Mouse (Mus musculus) kidney, postnatal 4 days (tissue): ENCODE measurements around the gene Cald1.

Source experiments
- DNase-seq, 2 experiments: peaks; one replicate each; pipeline ENCODE4 v3.0.0; 2021; ENCODE audit warnings: mixed read lengths in 2 of 2

The Cald1 gene

DNA sequence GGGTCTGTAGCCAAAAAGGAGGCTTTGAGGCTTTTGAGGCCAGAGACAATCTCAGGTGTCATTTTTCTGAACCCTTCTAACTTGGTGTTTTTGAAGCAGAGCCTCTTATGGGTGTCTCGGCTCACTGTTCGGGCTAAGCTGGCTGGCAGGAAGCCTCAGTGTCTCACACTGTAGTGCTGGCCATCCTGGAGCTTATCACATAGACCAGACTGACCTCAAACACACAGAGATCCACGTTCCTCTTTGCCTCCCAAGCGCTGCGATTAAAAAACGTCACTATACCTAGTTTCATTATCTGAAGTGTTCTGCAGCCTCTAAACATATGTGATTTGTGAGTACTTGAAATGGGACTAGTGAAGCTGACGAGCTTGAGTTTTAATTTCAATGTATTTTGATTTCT is 76.1 kb downstream of the Cald1 start:
- DNase-seq, result no peak

DNA sequence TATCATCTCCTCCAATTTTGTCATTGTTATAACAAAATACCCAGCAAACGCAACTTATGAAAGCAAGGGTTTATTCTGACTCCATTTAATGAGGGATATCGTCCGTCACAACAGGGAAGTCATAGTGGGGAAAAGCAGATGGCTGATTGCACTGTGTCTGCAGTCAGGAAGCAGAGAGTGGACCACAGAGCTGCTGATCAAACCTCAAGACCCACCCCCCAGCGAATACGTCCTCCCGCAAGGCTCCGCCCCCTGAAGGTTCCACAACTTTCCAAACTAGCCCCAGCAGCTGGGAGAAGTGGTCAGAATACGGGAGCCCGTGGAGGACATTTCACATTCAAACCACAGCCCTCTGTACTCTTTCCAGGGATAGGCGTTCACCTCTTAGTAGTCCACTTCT is 76.6 kb downstream of the Cald1 start:
- peak in 1 of 2 experiments; percentile 20 for DNase-seq

DNA sequence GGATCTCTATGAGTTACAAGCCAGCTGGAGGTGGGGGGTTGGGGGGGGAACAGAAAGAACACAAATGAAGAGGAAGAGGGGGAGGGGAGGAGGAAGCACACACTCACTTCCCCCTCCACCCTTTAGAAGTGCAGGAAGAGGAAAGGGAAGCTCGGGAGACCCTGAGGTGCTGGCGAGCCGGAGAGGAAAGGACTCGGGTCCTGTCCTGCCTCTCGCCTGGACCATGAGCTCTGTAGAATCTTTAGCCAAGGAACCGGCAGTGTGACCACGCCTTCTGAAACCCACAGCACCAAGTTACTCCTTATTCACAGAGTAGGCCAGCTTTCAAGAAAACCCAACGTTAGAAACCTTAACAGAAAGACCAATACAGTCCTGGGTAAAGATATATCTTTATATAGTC is 83.8 kb downstream of the Cald1 start:
- no peak for DNase-seq

- peak; percentile 60 to 69 for DNase-seq
Measured at GRCm38 (mm10) chr6:34684886-34685285, 86.6 kb downstream of the Cald1 start.

DNA sequence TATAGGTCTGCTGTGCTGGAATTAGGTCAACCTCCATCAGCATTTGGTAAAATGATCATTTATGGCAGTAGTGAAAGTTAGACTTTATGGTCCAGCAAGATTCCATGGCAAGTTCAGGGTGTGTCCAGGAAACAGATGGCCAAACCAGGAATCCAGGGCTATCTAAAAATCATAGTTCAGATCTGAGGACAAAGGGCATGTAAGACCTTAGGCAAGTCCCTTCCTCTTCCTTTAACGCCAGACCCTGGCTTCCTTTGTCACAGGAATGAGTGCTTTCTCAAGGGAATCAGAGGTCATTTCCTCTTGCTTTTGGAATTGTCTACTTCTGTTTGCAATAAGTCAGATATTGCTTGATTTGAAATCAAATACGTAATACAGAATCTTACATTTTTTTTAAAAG is 90.7 kb downstream of the Cald1 start:
- no peak for DNase-seq

- DNase-seq, result peak; percentile 22 to 25
Measured at GRCm38 (mm10) chr6:34691416-34691815, 93.1 kb downstream of the Cald1 start.

- DNase-seq, result no peak
Measured at GRCm38 (mm10) chr6:34694096-34694495, 95.8 kb downstream of the Cald1 start.

- no peak for DNase-seq
Measured at GRCm38 (mm10) chr6:34703421-34704120, 105.3 kb downstream of the Cald1 start.

DNA sequence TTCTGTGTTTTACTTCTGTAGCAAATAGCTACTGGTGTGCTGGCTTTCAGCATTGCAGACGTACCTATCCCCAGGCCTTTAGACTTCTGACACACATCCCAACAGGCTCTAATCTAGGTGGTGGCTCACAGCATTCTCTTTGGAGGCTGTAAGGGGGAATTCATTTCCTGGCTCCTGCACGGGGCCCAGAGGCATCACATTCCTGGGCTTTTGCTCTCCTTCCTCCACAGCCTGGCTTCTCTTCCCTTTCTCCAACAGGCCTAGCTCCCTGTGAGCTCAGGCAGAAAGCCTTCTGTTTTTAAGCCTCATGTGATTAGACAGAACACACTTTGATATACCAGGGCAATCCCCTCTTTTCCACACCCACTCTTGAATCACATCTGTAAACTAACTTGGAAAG is 109.2 kb downstream of the Cald1 start:
- no peak for DNase-seq

DNA sequence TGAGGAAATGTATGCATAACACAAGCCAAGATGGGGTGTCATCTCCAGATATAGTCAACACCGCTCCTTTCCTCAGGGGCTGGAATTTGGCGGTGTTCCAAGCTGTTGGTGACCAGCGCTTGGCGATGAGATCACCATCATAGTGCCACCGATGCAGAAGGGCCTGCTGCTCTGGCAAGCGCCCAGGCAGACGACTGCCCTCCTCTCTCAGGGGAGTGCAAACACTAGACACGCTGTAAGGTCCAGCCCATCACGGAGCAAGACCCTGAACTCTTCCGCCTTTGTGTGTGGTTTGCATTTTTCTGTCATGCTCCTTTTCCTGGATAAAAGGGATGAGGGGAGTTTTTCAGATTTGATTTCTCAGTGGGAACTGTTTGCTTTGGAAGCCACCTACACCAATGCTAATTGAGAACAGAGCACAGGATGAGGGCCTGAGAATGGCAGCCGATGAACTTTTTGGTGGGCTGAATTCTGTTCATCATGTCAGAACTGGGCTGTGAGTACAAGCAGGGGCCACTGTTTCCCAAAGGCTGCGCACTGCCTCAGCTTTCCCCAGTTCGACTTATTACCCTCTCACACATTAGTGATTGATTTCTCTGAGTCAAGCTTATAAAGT is 110.5 kb downstream of the Cald1 start:
- peak; percentile 69 to 78 for DNase-seq

- DNase-seq, result peak; percentile 69 to 75
Measured at GRCm38 (mm10) chr6:34709289-34709688, 111.0 kb downstream of the Cald1 start.

DNA sequence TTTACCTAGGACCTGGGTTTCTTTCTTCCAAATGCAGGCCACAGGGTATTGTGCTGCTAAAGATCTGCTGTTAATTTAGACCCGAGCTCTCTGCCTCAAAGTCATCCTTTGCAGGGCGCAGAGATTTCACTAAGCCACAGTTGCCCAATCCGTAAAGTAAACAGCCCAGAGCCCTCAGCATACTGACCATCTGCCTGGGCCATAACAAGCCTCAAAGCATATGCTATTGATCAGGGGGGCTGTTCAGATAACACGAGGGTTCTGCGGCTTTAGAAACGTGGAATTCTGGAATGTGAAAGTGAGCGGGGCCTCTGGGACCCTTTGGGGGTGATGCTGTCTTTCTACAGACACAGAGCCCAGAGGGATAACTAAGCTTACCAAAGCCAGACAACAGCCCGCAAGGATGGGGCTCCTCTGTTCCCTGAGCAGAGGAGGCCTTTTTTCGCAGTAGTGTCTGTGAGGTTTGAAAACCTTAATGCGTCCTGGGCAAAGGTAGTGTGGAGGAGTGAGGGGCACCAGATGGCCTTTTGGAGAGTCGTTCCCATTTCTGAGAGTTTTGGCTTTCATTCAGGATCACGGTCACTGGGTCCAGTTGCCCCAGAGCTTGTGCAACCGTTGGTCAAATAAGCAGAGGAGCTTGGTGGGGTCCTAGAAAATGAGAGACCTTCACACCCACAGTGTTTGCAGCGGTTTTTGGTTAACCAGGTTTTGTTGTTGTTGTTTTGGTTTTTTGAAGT is 111.8 kb downstream of the Cald1 start:
- no peak for DNase-seq

DNA sequence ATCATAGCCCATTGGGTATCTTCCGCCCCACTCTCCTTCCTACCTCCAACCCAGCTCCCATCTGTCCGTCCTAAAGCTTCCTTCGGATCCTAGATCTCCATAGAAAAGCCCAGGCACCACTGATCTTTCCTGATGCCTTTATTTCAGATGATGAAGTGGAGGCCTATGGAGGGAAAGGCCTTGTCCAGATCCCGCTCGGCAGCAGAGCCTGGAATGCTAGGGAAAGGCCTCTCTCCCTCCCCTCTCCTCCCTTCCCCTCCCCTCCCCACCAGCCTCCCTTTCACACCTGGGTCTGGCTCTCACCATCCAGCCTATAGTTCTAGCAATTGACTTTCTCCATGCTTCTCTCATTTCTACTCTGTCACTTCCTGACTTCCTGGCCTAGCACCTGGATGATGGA is 112.5 kb downstream of the Cald1 start:
- no peak for DNase-seq

GRCm38 (mm10) chr6:34711620-34712019 is 113.3 kb downstream of the Cald1 start:
- DNase-seq, result no peak

- no peak for DNase-seq
Measured at GRCm38 (mm10) chr6:34713169-34713568, 114.9 kb downstream of the Cald1 start.

GRCm38 (mm10) chr6:34713777-34714176 is 115.5 kb downstream of the Cald1 start:
- DNase-seq, result no peak

GRCm38 (mm10) chr6:34714612-34715011 is 116.3 kb downstream of the Cald1 start:
- no peak for DNase-seq

GRCm38 (mm10) chr6:34716206-34716887 is 118.0 kb downstream of the Cald1 start:
- no peak for DNase-seq

DNA sequence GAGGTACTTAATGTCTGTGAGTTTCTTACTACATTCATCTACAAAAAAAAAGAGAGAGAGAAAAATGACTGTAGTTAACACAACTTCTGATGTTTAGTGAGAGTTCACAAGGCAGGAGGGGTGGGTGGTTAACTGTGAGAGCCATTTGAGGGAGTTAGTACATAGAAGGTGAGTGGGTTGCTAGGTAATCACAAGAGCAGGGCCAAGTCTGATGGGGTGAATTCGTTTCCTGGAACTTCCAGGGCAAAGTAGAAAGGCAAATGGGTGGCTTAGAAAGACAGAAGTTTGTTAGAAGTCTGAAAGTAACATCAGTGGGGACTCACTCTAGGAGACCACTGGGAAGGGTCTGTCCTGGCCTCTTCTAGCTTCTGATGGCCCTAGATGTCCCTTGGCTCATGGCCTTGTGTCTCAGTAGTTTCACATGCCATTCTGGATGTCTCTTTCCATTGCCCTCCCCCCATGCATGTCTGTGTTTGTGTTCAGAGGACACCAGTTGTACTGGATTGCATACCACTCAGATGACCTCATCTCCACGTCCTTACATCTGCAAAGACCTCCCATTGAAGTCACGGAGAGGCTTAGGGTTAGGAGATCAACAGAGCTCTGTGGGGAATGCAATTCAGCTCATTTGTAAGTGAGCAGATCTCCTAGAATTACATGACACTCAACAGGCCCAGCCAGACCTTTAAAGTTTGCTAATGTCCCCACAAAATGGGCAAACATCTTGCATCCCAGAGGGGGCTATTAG is 118.8 kb downstream of the Cald1 start:
- DNase-seq, result peak in 1 of 2 experiments; percentile 21

GRCm38 (mm10) chr6:34717651-34718050 is 119.4 kb downstream of the Cald1 start:
- DNase-seq, result no peak

- no peak for DNase-seq
Measured at GRCm38 (mm10) chr6:34719141-34719680, 120.9 kb downstream of the Cald1 start.

GRCm38 (mm10) chr6:34720447-34720846 is 122.1 kb downstream of the Cald1 start:
- peak; percentile 35 to 40 for DNase-seq
